Mouse (Mus musculus) spleen, adult 2 months (tissue): ENCODE results near the gene Bcl6.

Experiments used
- CTCF ChIP-seq: fragments of 200-500 bp; IDR thresholded peaks from 2 replicates; pipeline ENCODE4 v1.5.1; 2011; ENCODE audit warnings: mild to moderate bottlenecking, inconsistent platforms; ENCODE audit not compliant: insufficient read depth, insufficient read length, insufficient replicate concordance; ENCODE audit errors: extremely low read depth
- POLR2A ChIP-seq: fragments of 200-500 bp; IDR thresholded peaks from 2 replicates; pipeline ENCODE4 v1.6.1; 2011; ENCODE audit warnings: low read depth, low read length, inconsistent platforms

DNA sequence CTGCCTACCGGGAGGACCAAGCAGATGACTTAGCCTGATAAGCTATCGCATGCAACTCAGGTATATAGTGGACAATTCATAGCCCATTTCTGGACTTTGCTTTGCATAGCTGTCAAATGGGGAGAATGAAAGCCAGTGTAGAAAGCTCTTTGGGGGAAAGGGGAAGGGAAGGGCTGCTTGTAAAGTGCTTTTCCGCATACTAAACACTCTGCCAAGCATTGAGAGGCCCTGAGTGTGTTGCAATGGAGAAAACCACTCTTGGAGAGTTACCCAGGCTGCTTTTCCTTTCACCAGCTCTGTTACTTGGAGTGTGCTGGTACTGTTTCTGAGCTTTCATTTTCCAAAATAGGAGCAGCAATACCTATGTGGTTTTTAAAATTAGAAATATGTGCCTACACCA is 10.9 kb downstream of the Bcl6 start:
- TF ChIP-seq CTCF (no peak), POLR2A (no peak)
